Mouse (Mus musculus): ENCODE measurements around the gene Dis3. TPM values are rescaled to one million over a fixed set of nuclear protein-coding genes. Genes with fewer than 3 reads are reported as not detected.

Gene Dis3
- polyA plus RNA-seq, 1 experiment from 2014 or later = 27.1 TPM

- no peak for DNase-seq (ENCODE audit: low spot score)
- no peak overlapping the region for H3K4me3 ChIP-seq (ENCODE audit: low read depth, low read length)
- no peak overlapping the region for H3K9ac ChIP-seq (ENCODE audit: low read length)
- no peaks in the 10 kb centered on the region for H3K4me1 ChIP-seq (ENCODE audit: control insufficient read depth, insufficient read depth, low read length)
- 0 out of 2 replicates have a peak, but pooled peaks cover 12% of the 10 kb centered on the region for H3K36me3 ChIP-seq (ENCODE audit: control insufficient read depth, insufficient read depth, low read length)
- no peaks in the 10 kb centered on the region for H3K9me3 ChIP-seq (replicated peaks; ENCODE audit: control insufficient read depth, low read length)
- WGBS = 63% methylated on average over 1 of the region's 1 CpGs
- ATAC-seq = no peak
- no peak overlapping the region for H3K4me2 ChIP-seq (ENCODE audit: low read length)
- no peaks in the 10 kb centered on the region for H3K27me3 ChIP-seq (replicated peaks; ENCODE audit: control insufficient read depth, insufficient read depth, low read length)
- no peak overlapping the region for H3K27ac ChIP-seq (ENCODE audit: low read depth, low read length)
Observed at GRCm38 (mm10) chr14:99127509-99127908, 27.9 kb upstream of the Dis3 start.

- Histone ChIP-seq H3K9ac (ENCODE audit: low read length) (no peak overlapping the region), H3K4me1 (ENCODE audit: control insufficient read depth, insufficient read depth, low read length) (no peaks in the 10 kb centered on the region), H3K4me3 (ENCODE audit: low read depth, low read length) (no peak overlapping the region), H3K27ac (ENCODE audit: low read depth, low read length) (no peak overlapping the region), H3K27me3 (replicated peaks; ENCODE audit: control insufficient read depth, insufficient read depth, low read length) (no peaks in the 10 kb centered on the region), H3K36me3 (ENCODE audit: control insufficient read depth, insufficient read depth, low read length) (peaks cover 15% of the 10 kb centered on the region; the same call in 1 of the 2 replicates), H3K4me2 (ENCODE audit: low read length) (no peak overlapping the region), H3K9me3 (replicated peaks; ENCODE audit: control insufficient read depth, low read length) (no peaks in the 10 kb centered on the region)
- DNase-seq (ENCODE audit: low spot score) = no peak
- 89% methylated on average over 4 of the region's 4 CpGs for WGBS
- no peak for ATAC-seq
Observed at GRCm38 (mm10) chr14:99126713-99127112, 27.1 kb upstream of the Dis3 start.

- no peak overlapping the region for H3K4me3 ChIP-seq (ENCODE audit: low read depth, low read length)
- no peak for ATAC-seq
- no peak overlapping the region for H3K9ac ChIP-seq (ENCODE audit: low read length)
- H3K4me2 ChIP-seq (ENCODE audit: low read length) = no peak overlapping the region
- no peaks in the 10 kb centered on the region for H3K4me1 ChIP-seq (ENCODE audit: control insufficient read depth, insufficient read depth, low read length)
- H3K9me3 ChIP-seq (replicated peaks; ENCODE audit: control insufficient read depth, low read length) = no peaks in the 10 kb centered on the region
- no peak overlapping the region for H3K27ac ChIP-seq (ENCODE audit: low read depth, low read length)
- no peaks in the 10 kb centered on the region for H3K27me3 ChIP-seq (replicated peaks; ENCODE audit: control insufficient read depth, insufficient read depth, low read length)
- H3K36me3 ChIP-seq (ENCODE audit: control insufficient read depth, insufficient read depth, low read length) = peaks cover 9% of the 10 kb centered on the region; the same call in 1 of the 2 replicates
- 92% methylated on average over 4 of the region's 4 CpGs for WGBS
- no peak for DNase-seq (ENCODE audit: low spot score)
Observed at GRCm38 (mm10) chr14:99124076-99124475, 24.5 kb upstream of the Dis3 start.

- Histone ChIP-seq H3K4me2 (ENCODE audit: low read length) (no peak overlapping the region), H3K36me3 (ENCODE audit: control insufficient read depth, insufficient read depth, low read length) (peaks cover 20% of the 10 kb centered on the region; the same call in 1 of the 2 replicates), H3K27ac (ENCODE audit: low read depth, low read length) (no peak overlapping the region), H3K9me3 (replicated peaks; ENCODE audit: control insufficient read depth, low read length) (no peaks in the 10 kb centered on the region), H3K9ac (ENCODE audit: low read length) (no peak overlapping the region), H3K27me3 (replicated peaks; ENCODE audit: control insufficient read depth, insufficient read depth, low read length) (no peaks in the 10 kb centered on the region), H3K4me1 (ENCODE audit: control insufficient read depth, insufficient read depth, low read length) (no peaks in the 10 kb centered on the region), H3K4me3 (ENCODE audit: low read depth, low read length) (no peak overlapping the region)
- DNase-seq (ENCODE audit: low spot score) (no peak), ATAC-seq (no peak)
- 90% methylated on average over 11 of the region's 11 CpGs for WGBS
Observed at GRCm38 (mm10) chr14:99121584-99122339, 22.2 kb upstream of the Dis3 start.

- no peaks in the 10 kb centered on the region for H3K9me3 ChIP-seq (replicated peaks; ENCODE audit: control insufficient read depth, low read length)
- DNase-seq (ENCODE audit: low spot score) = peak; percentile 13
- H3K4me1 ChIP-seq (ENCODE audit: control insufficient read depth, insufficient read depth, low read length) = no peaks in the 10 kb centered on the region
- H3K4me2 ChIP-seq (ENCODE audit: low read length) = no peak overlapping the region
- H3K27me3 ChIP-seq (replicated peaks; ENCODE audit: control insufficient read depth, insufficient read depth, low read length) = no peaks in the 10 kb centered on the region
- ATAC-seq = no peak
- 87% methylated on average over 4 of the region's 4 CpGs for WGBS
- H3K4me3 ChIP-seq (ENCODE audit: low read depth, low read length) = no peak overlapping the region
- no peak overlapping the region for H3K27ac ChIP-seq (ENCODE audit: low read depth, low read length)
- no peak overlapping the region for H3K9ac ChIP-seq (ENCODE audit: low read length)
- H3K36me3 ChIP-seq (ENCODE audit: control insufficient read depth, insufficient read depth, low read length) = peaks cover 33% of the 10 kb centered on the region
Observed at GRCm38 (mm10) chr14:99117576-99117975, 18.0 kb upstream of the Dis3 start.

GRCm38 (mm10) chr14:99108762-99109161 is 9.2 kb upstream of the Dis3 start:
- H3K36me3 ChIP-seq (ENCODE audit: control insufficient read depth, insufficient read depth, low read length) = peaks cover 64% of the 10 kb centered on the region
- H3K27ac ChIP-seq (ENCODE audit: low read depth, low read length) = no peak overlapping the region
- no peaks in the 10 kb centered on the region for H3K27me3 ChIP-seq (replicated peaks; ENCODE audit: control insufficient read depth, insufficient read depth, low read length)
- H3K4me2 ChIP-seq (ENCODE audit: low read length) = no peak overlapping the region
- DNase-seq (ENCODE audit: low spot score) (no peak), ATAC-seq (no peak)
- 89% methylated on average over 6 of the region's 6 CpGs for WGBS
- H3K9ac ChIP-seq (ENCODE audit: low read length) = no peak overlapping the region
- no peak overlapping the region for H3K4me3 ChIP-seq (ENCODE audit: low read depth, low read length)
- no peaks in the 10 kb centered on the region for H3K4me1 ChIP-seq (ENCODE audit: control insufficient read depth, insufficient read depth, low read length)
- H3K9me3 ChIP-seq (replicated peaks; ENCODE audit: control insufficient read depth, low read length) = no peaks in the 10 kb centered on the region

GRCm38 (mm10) chr14:99107631-99108187 is 8.1 kb upstream of the Dis3 start:
- no peaks in the 10 kb centered on the region for H3K9me3 ChIP-seq (replicated peaks; ENCODE audit: control insufficient read depth, low read length)
- H3K27ac ChIP-seq (ENCODE audit: low read depth, low read length) = no peak overlapping the region
- H3K27me3 ChIP-seq (replicated peaks; ENCODE audit: control insufficient read depth, insufficient read depth, low read length) = no peaks in the 10 kb centered on the region
- no peak overlapping the region for H3K9ac ChIP-seq (ENCODE audit: low read length)
- WGBS = 89% methylated on average over 2 of the region's 2 CpGs
- H3K36me3 ChIP-seq (ENCODE audit: control insufficient read depth, insufficient read depth, low read length) = peaks cover 62% of the 10 kb centered on the region
- H3K4me3 ChIP-seq (ENCODE audit: low read depth, low read length) = no peak overlapping the region
- ATAC-seq (no peak), DNase-seq (ENCODE audit: low spot score) (no peak)
- H3K4me2 ChIP-seq (ENCODE audit: low read length) = no peak overlapping the region
- H3K4me1 ChIP-seq (ENCODE audit: control insufficient read depth, insufficient read depth, low read length) = no peaks in the 10 kb centered on the region

GRCm38 (mm10) chr14:99106671-99107070 is 7.1 kb upstream of the Dis3 start:
- H3K4me2 ChIP-seq (ENCODE audit: low read length) = no peak overlapping the region
- peaks cover 69% of the 10 kb centered on the region for H3K36me3 ChIP-seq (ENCODE audit: control insufficient read depth, insufficient read depth, low read length)
- H3K4me1 ChIP-seq (ENCODE audit: control insufficient read depth, insufficient read depth, low read length) = no peaks in the 10 kb centered on the region
- no peak for ATAC-seq
- no peak for DNase-seq (ENCODE audit: low spot score)
- H3K9me3 ChIP-seq (replicated peaks; ENCODE audit: control insufficient read depth, low read length) = no peaks in the 10 kb centered on the region
- no peak overlapping the region for H3K4me3 ChIP-seq (ENCODE audit: low read depth, low read length)
- H3K27me3 ChIP-seq (replicated peaks; ENCODE audit: control insufficient read depth, insufficient read depth, low read length) = no peaks in the 10 kb centered on the region
- no peak overlapping the region for H3K9ac ChIP-seq (ENCODE audit: low read length)
- 93% methylated on average over 2 of the region's 2 CpGs for WGBS
- no peak overlapping the region for H3K27ac ChIP-seq (ENCODE audit: low read depth, low read length)

GRCm38 (mm10) chr14:99104542-99105123 is 5.1 kb upstream of the Dis3 start:
- DNase-seq (ENCODE audit: low spot score) (no peak), ATAC-seq (no peak)
- Histone ChIP-seq H3K4me2 (ENCODE audit: low read length) (no peak overlapping the region), H3K9ac (ENCODE audit: low read length) (no peak overlapping the region), H3K4me1 (ENCODE audit: control insufficient read depth, insufficient read depth, low read length) (peaks cover 4% of the 10 kb centered on the region; the same call in 1 of the 2 replicates), H3K9me3 (replicated peaks; ENCODE audit: control insufficient read depth, low read length) (no peaks in the 10 kb centered on the region), H3K27me3 (replicated peaks; ENCODE audit: control insufficient read depth, insufficient read depth, low read length) (no peaks in the 10 kb centered on the region), H3K4me3 (ENCODE audit: low read depth, low read length) (no peak overlapping the region), H3K36me3 (ENCODE audit: control insufficient read depth, insufficient read depth, low read length) (peaks cover 56% of the 10 kb centered on the region), H3K27ac (ENCODE audit: low read depth, low read length) (no peak overlapping the region)
- WGBS = 92% methylated on average over 6 of the region's 6 CpGs

Data from forebrain, embryonic 14.5 days (tissue).